Mouse (Mus musculus) bone marrow, adult 2 months (tissue): ENCODE results near the gene Ptprn. TPM values are rescaled to one million over a fixed set of nuclear protein-coding genes. Genes with fewer than 3 reads are reported as not detected.
A peak's percentile ranks its signal among the peaks of the same experiment; 100 is the strongest.

Experiments used
- H3K27ac ChIP-seq: fragments of 200-500 bp; 2 replicates; pipeline ENCODE4 v1.5.1; 2012; ENCODE audit warnings: low read depth, mild to moderate bottlenecking, control low read depth, inconsistent platforms, low read length; ENCODE audit not compliant: control insufficient read depth, poor library complexity, insufficient read depth
- H3K4me1 ChIP-seq: fragments of 200-500 bp; 2 replicates; pipeline ENCODE4 v1.6.1; 2011; ENCODE audit warnings: low read length; ENCODE audit not compliant: control insufficient read depth, insufficient read depth
- H3K4me3 ChIP-seq: fragments of 200-500 bp; replicated peaks from 2 replicates; pipeline ENCODE3; 2011; ENCODE audit warnings: mild to moderate bottlenecking, low read depth, low read length, control low read depth; ENCODE audit not compliant: control insufficient read depth
- CTCF ChIP-seq: fragments of 200-500 bp; IDR thresholded peaks from 2 replicates; pipeline ENCODE4 v1.5.1; 2011; ENCODE audit warnings: low read length, control low read depth; ENCODE audit not compliant: control insufficient read depth, insufficient read depth
- POLR2A ChIP-seq: fragments of 200-500 bp; IDR thresholded peaks from 2 replicates; pipeline ENCODE4 v1.6.1; 2011; ENCODE audit warnings: low read depth, mild to moderate bottlenecking, control low read depth, low read length, borderline replicate concordance; ENCODE audit not compliant: control insufficient read depth
- WGBS: fragments of 180-500 bp; shearing (Covaris S2); methylation state at CpG from one replicate; pipeline ENCODE4 v1.1.7; 2018; 5-methylcytosine and 5-hydroxymethylcytosine counted together
- polyA plus RNA-seq: library from polyadenylated mRNA; stranded (reverse); fragments of >200 nt; gene quantifications from 2 replicates; pipeline ENCODE4 v1.2.4, GENCODE M21; 2011; ENCODE audit warnings: low replicate concordance; ENCODE audit not compliant: missing spikeins, insufficient read depth, insufficient read length

Gene Ptprn
- polyA plus RNA-seq, 1 experiment = 4.2 TPM

GRCm38 (mm10) chr1:75248041-75248772, 16.1 kb downstream of the Ptprn start:
- no peak overlapping the region for H3K4me3 ChIP-seq
- 62% methylated on average over 9 of the region's 9 CpGs for WGBS
- no peak overlapping the region for H3K27ac ChIP-seq
- H3K4me1 ChIP-seq = peaks cover 1% of the 10 kb centered on the region
- no peak for TF ChIP-seq CTCF
- TF ChIP-seq POLR2A = no peak

- TF ChIP-seq CTCF (no peak), POLR2A (no peak)
- H3K4me1 ChIP-seq = peaks cover 1% of the 10 kb centered on the region
- WGBS = 91% methylated on average over 16 of the region's 16 CpGs
Measured at GRCm38 (mm10) chr1:75247071-75247930, 17.0 kb downstream of the Ptprn start.

GRCm38 (mm10) chr1:75244836-75245235, 19.5 kb downstream of the Ptprn start:
- 63% methylated on average over 4 of the region's 4 CpGs for WGBS
- TF ChIP-seq POLR2A (no peak), CTCF (no peak)
- Histone ChIP-seq H3K4me1 (no peaks in the 10 kb centered on the region), H3K27ac (no peak overlapping the region), H3K4me3 (no peak overlapping the region)

More at GRCm38 (mm10) chr1:75247071-75247930, 17.0 kb downstream of the Ptprn start:
- Histone ChIP-seq H3K4me3 (no peak overlapping the region), H3K27ac (no peak overlapping the region)

- Histone ChIP-seq H3K27ac (no peak overlapping the region), H3K4me3 (no peak overlapping the region), H3K4me1 (no peaks in the 10 kb centered on the region)
- TF ChIP-seq CTCF = no peak
- no peak for TF ChIP-seq POLR2A
- 97% methylated on average over 12 of the region's 12 CpGs for WGBS
Measured at GRCm38 (mm10) chr1:75244175-75244826, 20.0 kb downstream of the Ptprn start.

- H3K4me1 ChIP-seq = no peaks in the 10 kb centered on the region
- no peak overlapping the region for H3K27ac ChIP-seq
- no peak for TF ChIP-seq POLR2A
- TF ChIP-seq CTCF = no peak
- 93% methylated on average over 14 of the region's 14 CpGs for WGBS
- no peak overlapping the region for H3K4me3 ChIP-seq
Measured at GRCm38 (mm10) chr1:75243411-75243810, 20.9 kb downstream of the Ptprn start.

GRCm38 (mm10) chr1:75239591-75239990, 24.7 kb downstream of the Ptprn start:
- TF ChIP-seq POLR2A = no peak
- no peak for TF ChIP-seq CTCF
- H3K4me3 ChIP-seq = no peak overlapping the region
- peaks cover 1% of the 10 kb centered on the region for H3K4me1 ChIP-seq
- no peak overlapping the region for H3K27ac ChIP-seq
- 89% methylated on average over 10 of the region's 10 CpGs for WGBS

GRCm38 (mm10) chr1:75236117-75237050, 27.9 kb downstream of the Ptprn start, which contains the start of gene Dnajb2:
Gene Dnajb2, plus strand, starts transcription at chr1:75236406.
- WGBS = 1% methylated on average over 63 of the region's 64 CpGs

More at GRCm38 (mm10) chr1:75236117-75237050, 27.9 kb downstream of the Ptprn start, which contains the start of gene Dnajb2:
- TF ChIP-seq CTCF = no peak
- TF ChIP-seq POLR2A = peak; percentile 80
- Histone ChIP-seq H3K27ac (peak within 1 kb of the TSS; percentile 91), H3K4me3 (peak within 1 kb of the TSS; percentile 69), H3K4me1 (peaks cover 1% of the 10 kb centered on the region)
